Mouse (Mus musculus) testis, adult 2 months (tissue): ENCODE measurements around the gene Carnmt1.

ENCODE experiments used
- CTCF ChIP-seq: fragments of 200-500 bp; IDR thresholded peaks from 2 replicates; pipeline ENCODE4 v1.5.1; 2012; ENCODE audit warnings: low read depth, mild to moderate bottlenecking, inconsistent platforms, low read length, moderate library complexity; ENCODE audit not compliant: control insufficient read depth, insufficient read depth, insufficient replicate concordance
- POLR2A ChIP-seq: fragments of 200-500 bp; IDR thresholded peaks from 2 replicates; pipeline ENCODE4 v1.6.1; 2012; ENCODE audit warnings: low read depth, mild to moderate bottlenecking, inconsistent platforms, low read length, moderate library complexity; ENCODE audit not compliant: control insufficient read depth

DNA sequence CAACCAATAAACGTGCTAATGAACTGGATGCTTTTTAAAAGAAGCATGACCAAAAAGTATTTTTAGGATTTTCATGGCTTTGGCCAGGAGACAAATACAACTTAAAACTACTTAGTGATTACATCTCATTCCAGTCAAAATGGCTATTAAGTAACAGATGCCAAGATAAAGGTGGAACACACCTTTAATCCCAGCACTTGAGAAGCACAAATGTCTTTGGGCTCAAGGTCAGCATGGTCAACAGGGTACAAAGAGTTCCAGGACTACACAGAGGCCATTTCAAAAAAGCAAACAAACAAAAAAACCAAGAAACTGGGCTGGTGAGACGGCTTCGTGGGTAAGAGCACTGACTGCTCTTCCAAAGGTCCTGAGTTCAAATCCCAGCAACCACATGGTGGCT, 49.8 kb downstream of the Carnmt1 start:
- no peak for TF ChIP-seq CTCF
- TF ChIP-seq POLR2A: no peak
